Mouse (Mus musculus): Measurements from ENCODE around the gene Aox2.

DNA sequence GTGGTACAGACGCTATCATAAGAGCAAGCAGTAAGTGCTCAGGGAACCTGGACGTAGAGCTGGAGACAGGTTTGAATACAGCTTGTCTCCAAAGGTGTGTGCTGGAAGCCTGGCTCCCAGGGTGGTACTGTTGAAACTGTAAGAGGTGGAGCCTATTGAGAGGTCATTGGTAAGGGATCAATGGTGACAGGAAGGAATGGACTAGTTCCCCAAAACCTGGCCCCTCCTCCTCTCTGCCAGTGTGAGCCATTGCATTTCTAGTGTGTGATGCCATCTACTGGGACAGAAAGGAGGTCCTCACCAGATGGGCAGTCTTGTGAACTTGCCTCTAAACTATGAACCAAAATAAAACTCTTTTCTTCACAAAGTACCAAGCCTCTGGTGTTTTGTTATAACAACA lies 9.9 kb upstream of the Aox2 start:
- no peak for TF ChIP-seq CTCF (IDR thresholded peaks at IDR 0.05; ENCODE audit: extremely low read depth, insufficient read length, insufficient replicate concordance, low read depth, low read length)
- no peak for TF ChIP-seq POLR2A (IDR thresholded peaks at IDR 0.05; ENCODE audit: low read depth, low read length)
